Mouse (Mus musculus) lung, embryonic 14.5 days (tissue): ENCODE measurements around the gene Robo1. TPM values are rescaled to one million over a fixed set of nuclear protein-coding genes. Genes with fewer than 3 reads are reported as not detected.

ENCODE experiments used
- ATAC-seq: fragments of 200-750 bp; cut with Nextera tagmentation; 2 replicates; pipeline ENCODE4 v1.8.0; 2017; ENCODE audit warnings: mild to moderate bottlenecking, moderate TSS enrichment, moderate library complexity; ENCODE audit not compliant: insufficient read depth
- DNase-seq: peaks from one replicate; pipeline ENCODE4 v3.0.0-alpha.2; 2015
- H3K27ac ChIP-seq: fragments of 300-500 bp; sonication (generic); 2 replicates; pipeline ENCODE4 v1.5.1; 2014; ENCODE audit warnings: low read depth, mild to moderate bottlenecking, moderate library complexity
- H3K27me3 ChIP-seq: fragments of 300-500 bp; sonication (generic); 2 replicates; pipeline ENCODE4 v1.6.1; 2014; ENCODE audit warnings: low read length, control low read depth; ENCODE audit not compliant: insufficient read depth
- H3K36me3 ChIP-seq: fragments of 300-500 bp; sonication (generic); 2 replicates; pipeline ENCODE4 v1.6.1; 2014; ENCODE audit warnings: control low read depth; ENCODE audit not compliant: insufficient read depth
- H3K4me1 ChIP-seq: fragments of 300-500 bp; sonication (generic); 2 replicates; pipeline ENCODE4 v1.6.1; 2014; ENCODE audit warnings: antibody characterized with exemption, control low read depth; ENCODE audit not compliant: insufficient read depth
- H3K4me2 ChIP-seq: fragments of 300-500 bp; sonication (generic); 2 replicates; pipeline ENCODE4 v1.6.1; 2014; ENCODE audit warnings: mild to moderate bottlenecking
- H3K4me3 ChIP-seq: fragments of 300-500 bp; sonication (generic); 2 replicates; pipeline ENCODE4 v1.5.1; 2014; ENCODE audit warnings: low read depth, low read length
- H3K9ac ChIP-seq: fragments of 300-500 bp; sonication (generic); 2 replicates; pipeline ENCODE4 v1.6.1; 2014
- H3K9me3 ChIP-seq: fragments of 300-500 bp; sonication (generic); 2 replicates; pipeline ENCODE4 v1.6.1; 2016; ENCODE audit warnings: low read depth, low read length, control low read depth
- CTCF ChIP-seq: IDR thresholded peaks from 2 replicates; pipeline ENCODE4 v1.5.1; 2016; ENCODE audit warnings: antibody characterized with exemption, low read depth
- WGBS: fragments of 180-500 bp; shearing (Covaris S2); extraction: QIAGEN DNeasy Blood & Tissue Kit; methylation state at CpG from one replicate; pipeline ENCODE4 v1.1.7; 2014; 5-methylcytosine and 5-hydroxymethylcytosine counted together
- polyA plus RNA-seq: library from polyadenylated mRNA; unstranded; fragments of >200 nt; fragmentation: Nextera tagmentation; extraction: Ambion mirVana; gene quantifications from 2 replicates; pipeline ENCODE4 v1.2.1, GENCODE M21; 2014

Gene Robo1
- polyA plus RNA-seq, 1 experiment from 2014 or later: 38.6 TPM

- 0 out of 2 replicates have a peak, but pooled peaks cover 3% of the 10 kb centered on the region for H3K36me3 ChIP-seq
- no peak overlapping the region for H3K4me3 ChIP-seq
- TF ChIP-seq CTCF: no peak
- WGBS: 32% methylated on average over 13 of the region's 13 CpGs
- no peak overlapping the region for H3K4me2 ChIP-seq
- no peak for ATAC-seq
- no peak overlapping the region for H3K9ac ChIP-seq
- no peak overlapping the region for H3K27ac ChIP-seq
- no peaks in the 10 kb centered on the region for H3K9me3 ChIP-seq
- H3K4me1 ChIP-seq: 0 out of 2 replicates have a peak, but pooled peaks cover 3% of the 10 kb centered on the region
- no peaks in the 10 kb centered on the region for H3K27me3 ChIP-seq
- no peak for DNase-seq
Observed at GRCm38 (mm10) chr16:72678450-72678849, 370.3 kb downstream of the Robo1 start.

GRCm38 (mm10) chr16:72678947-72679558, 370.9 kb downstream of the Robo1 start:
- TF ChIP-seq CTCF: no peak
- H3K27me3 ChIP-seq: no peaks in the 10 kb centered on the region
- 0 out of 2 replicates have a peak, but pooled peaks cover 3% of the 10 kb centered on the region for H3K36me3 ChIP-seq
- DNase-seq: no peak
- WGBS: 67% methylated on average over 11 of the region's 11 CpGs
- H3K9me3 ChIP-seq: no peaks in the 10 kb centered on the region
- H3K4me2 ChIP-seq: no peak overlapping the region
- H3K4me1 ChIP-seq: 0 out of 2 replicates have a peak, but pooled peaks cover 3% of the 10 kb centered on the region
- H3K27ac ChIP-seq: no peak overlapping the region
- H3K4me3 ChIP-seq: no peak overlapping the region
- H3K9ac ChIP-seq: no peak overlapping the region
- no peak for ATAC-seq

- Histone ChIP-seq H3K4me2 (peak overlapping the region; percentile 13; the same call in 1 of the 2 replicates), H3K9ac (no peak overlapping the region), H3K4me1 (peaks cover 19% of the 10 kb centered on the region), H3K9me3 (no peaks in the 10 kb centered on the region), H3K27ac (peak overlapping the region; percentile 5; the same call in 1 of the 2 replicates), H3K27me3 (no peaks in the 10 kb centered on the region), H3K36me3 (0 out of 2 replicates have a peak, but pooled peaks cover 3% of the 10 kb centered on the region), H3K4me3 (no peak overlapping the region)
- peak; percentile 73 for DNase-seq
- no peak for TF ChIP-seq CTCF
- WGBS: 41% methylated on average over 6 of the region's 6 CpGs
- ATAC-seq: peak; percentile 85
Observed at GRCm38 (mm10) chr16:72685604-72686479, 377.7 kb downstream of the Robo1 start.

- Histone ChIP-seq H3K9ac (no peak overlapping the region), H3K4me3 (no peak overlapping the region), H3K9me3 (no peaks in the 10 kb centered on the region), H3K4me1 (peaks cover 19% of the 10 kb centered on the region), H3K36me3 (0 out of 2 replicates have a peak, but pooled peaks cover 3% of the 10 kb centered on the region), H3K27ac (no peak overlapping the region; the same call in 1 of the 2 replicates), H3K27me3 (no peaks in the 10 kb centered on the region), H3K4me2 (peak overlapping the region; percentile 13; the same call in 1 of the 2 replicates)
- ATAC-seq (peak; percentile 15; the same call in 1 of the 2 replicates), DNase-seq (peak; percentile 64)
- WGBS: 49% methylated on average over 11 of the region's 11 CpGs
- TF ChIP-seq CTCF: no peak
Observed at GRCm38 (mm10) chr16:72686480-72687053, 378.5 kb downstream of the Robo1 start.

- H3K27ac ChIP-seq: no peak overlapping the region
- no peaks in the 10 kb centered on the region for H3K36me3 ChIP-seq
- H3K27me3 ChIP-seq: no peaks in the 10 kb centered on the region
- no peak for ATAC-seq
- WGBS: 15% methylated on average over 3 of the region's 3 CpGs
- H3K9ac ChIP-seq: no peak overlapping the region
- H3K4me3 ChIP-seq: no peak overlapping the region
- H3K4me2 ChIP-seq: no peak overlapping the region
- no peak for TF ChIP-seq CTCF
- H3K9me3 ChIP-seq: no peaks in the 10 kb centered on the region
- DNase-seq: peak; percentile 67
- peaks cover 19% of the 10 kb centered on the region for H3K4me1 ChIP-seq
Observed at GRCm38 (mm10) chr16:72687651-72688050, 379.5 kb downstream of the Robo1 start.

GRCm38 (mm10) chr16:72688185-72688681, 380.1 kb downstream of the Robo1 start:
- Histone ChIP-seq H3K4me2 (no peak overlapping the region), H3K36me3 (no peaks in the 10 kb centered on the region), H3K4me1 (peaks cover 19% of the 10 kb centered on the region), H3K27ac (no peak overlapping the region), H3K9ac (no peak overlapping the region), H3K9me3 (no peaks in the 10 kb centered on the region), H3K27me3 (no peaks in the 10 kb centered on the region), H3K4me3 (no peak overlapping the region)
- TF ChIP-seq CTCF: no peak
- 73% methylated on average over 6 of the region's 6 CpGs for WGBS
- no peak for DNase-seq
- ATAC-seq: 0 out of 2 replicates have a peak, but pooled peaks have one; percentile 28
